Mouse (Mus musculus): Measurements from ENCODE around the gene Pim3. TPM values are rescaled to one million over a fixed set of nuclear protein-coding genes. Genes with fewer than 3 reads are reported as not detected.

Gene Pim3
- polyA plus RNA-seq, 1 experiment = 14.1 TPM

DNA sequence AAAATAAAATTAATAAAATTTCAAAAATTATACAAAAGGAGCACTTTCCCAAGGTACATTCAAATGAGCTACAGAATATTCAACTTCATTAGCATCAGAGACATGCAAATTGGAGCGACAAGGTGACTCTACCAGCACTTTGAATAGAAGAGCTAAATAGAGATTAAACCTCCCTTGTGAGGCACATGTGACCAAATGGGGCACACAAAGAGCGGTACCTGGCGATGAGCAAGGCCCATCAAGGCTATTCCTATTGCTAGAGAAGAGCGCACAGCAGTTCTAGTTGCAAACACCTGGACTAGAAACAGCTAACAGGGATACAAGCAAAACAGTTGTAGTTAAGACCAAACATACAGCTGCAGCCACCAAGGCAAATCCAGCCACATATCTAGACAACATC lies 44.4 kb downstream of the Pim3 start:
- Histone ChIP-seq H3K9me3 (no peaks in the 10 kb centered on the region), H3K27me3 (replicated peaks) (peaks cover 32% of the 10 kb centered on the region), H3K4me3 (replicated peaks) (no peak overlapping the region), H3K4me1 (0 out of 2 replicates have a peak, but pooled peaks cover 1% of the 10 kb centered on the region), H3K36me3 (replicated peaks; ENCODE audit: low read length) (no peaks in the 10 kb centered on the region)
- TF ChIP-seq FLI1 (IDR thresholded peaks at IDR 0.05; ENCODE audit: low read length) = no peak
- TF ChIP-seq GATA1 (IDR thresholded peaks at IDR 0.05; ENCODE audit: borderline replicate concordance, low read length) = no peak

DNA sequence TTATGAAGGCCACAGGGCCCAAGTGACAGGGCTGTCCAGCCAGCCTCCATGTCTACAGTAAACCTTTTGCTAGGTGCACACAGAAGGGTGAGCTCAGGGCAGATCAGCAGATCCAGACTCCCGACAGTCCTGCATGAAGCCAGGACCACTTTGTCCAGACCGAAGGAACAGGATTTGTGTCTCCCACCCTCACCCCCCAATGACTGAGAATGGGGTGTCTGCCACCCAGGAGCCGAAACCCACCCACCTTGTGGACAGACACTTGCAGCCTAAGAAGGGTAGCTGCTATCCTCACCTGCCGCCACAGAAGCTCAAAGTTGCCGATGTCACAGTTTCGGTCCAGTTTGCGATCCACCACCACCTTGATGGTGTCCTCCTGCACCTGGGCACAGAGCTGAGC lies 53.1 kb downstream of the Pim3 start:
- Histone ChIP-seq H3K9me3 (no peaks in the 10 kb centered on the region), H3K4me1 (no peaks in the 10 kb centered on the region), H3K36me3 (replicated peaks; ENCODE audit: low read length) (no peaks in the 10 kb centered on the region), H3K4me3 (replicated peaks) (no peak overlapping the region), H3K27me3 (replicated peaks) (peaks cover 46% of the 10 kb centered on the region)
- no peak for TF ChIP-seq GATA1 (IDR thresholded peaks at IDR 0.05; ENCODE audit: borderline replicate concordance, low read length)
- no peak for TF ChIP-seq FLI1 (IDR thresholded peaks at IDR 0.05; ENCODE audit: low read length)

Other genes starting within 250 kb of the Pim3 start
- 5.6 and 17.6 TPM in 2 replicates for gene Brd1, start 128.0 kb upstream of the Pim3 start, polyA plus RNA-seq (2012; ENCODE audit: insufficient read depth, low replicate concordance)
- 1.4 and 2.1 TPM in 2 replicates for gene Zbed4, start 110.5 kb upstream of the Pim3 start, polyA plus RNA-seq (2012; ENCODE audit: insufficient read depth, low replicate concordance)
- gene Alg12, start 42.9 kb upstream of the Pim3 start, polyA plus RNA-seq (2012; ENCODE audit: insufficient read depth, low replicate concordance) = 1.6 and 6.8 TPM in 2 replicates
- 18.5 and 51.3 TPM in 2 replicates for gene Creld2, start 42.5 kb upstream of the Pim3 start, polyA plus RNA-seq (2012; ENCODE audit: insufficient read depth, low replicate concordance)
- not detected in 2 replicates for gene Ttll8, start 92.2 kb downstream of the Pim3 start, polyA plus RNA-seq (2012; ENCODE audit: insufficient read depth, low replicate concordance)
- gene Mlc1, start 116.8 kb downstream of the Pim3 start, polyA plus RNA-seq (2012; ENCODE audit: insufficient read depth, low replicate concordance) = not detected in 2 replicates
- gene Mov10l1, start 120.7 kb downstream of the Pim3 start, polyA plus RNA-seq (2012; ENCODE audit: insufficient read depth, low replicate concordance) = 0.21 TPM in 1 of 2 replicates, not detected in the other
- not detected in 2 replicates for gene Panx2, start 197.5 kb downstream of the Pim3 start, polyA plus RNA-seq (2012; ENCODE audit: insufficient read depth, low replicate concordance)
- gene Trabd, start 212.9 kb downstream of the Pim3 start, polyA plus RNA-seq (2012; ENCODE audit: insufficient read depth, low replicate concordance) = 86.4 and 115 TPM in 2 replicates
- 3.7 and 8.9 TPM in 2 replicates for gene Selenoo, start 226.9 kb downstream of the Pim3 start, polyA plus RNA-seq (2012; ENCODE audit: insufficient read depth, low replicate concordance)

Data from megakaryocyte, embryonic 14.5 days (primary cell).